Mouse (Mus musculus): ENCODE measurements around the gene Parl.

DNA sequence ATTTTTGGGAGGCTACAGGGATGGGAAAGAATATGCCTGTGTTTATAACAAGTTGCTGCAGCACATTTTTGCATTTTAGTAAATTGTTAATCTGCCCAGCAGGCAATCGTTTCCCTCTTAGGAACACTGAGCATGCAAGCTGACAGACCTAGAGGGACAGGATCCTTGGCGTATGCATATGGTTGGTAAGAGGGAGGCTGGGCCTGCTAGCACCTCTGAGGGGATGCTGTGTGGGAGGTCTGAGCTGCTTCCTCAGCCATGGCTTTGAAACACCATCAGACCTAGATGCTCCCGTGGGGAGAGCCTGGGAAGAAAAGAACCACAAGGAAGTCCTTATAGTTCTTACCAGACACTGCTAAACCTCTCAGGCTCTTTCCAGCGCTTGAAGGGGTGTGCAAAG, 67.8 kb downstream of the Parl start:
- TF ChIP-seq CTCF (IDR thresholded peaks at IDR 0.05; ENCODE audit: low read depth) (no peak), EP300 (IDR thresholded peaks at IDR 0.05; ENCODE audit: low read depth) (no peak)

All from liver, postnatal 0 days (tissue).